Mouse (Mus musculus): ENCODE data around the gene Klra2. TPM values are rescaled to one million over a fixed set of nuclear protein-coding genes. Genes with fewer than 3 reads are reported as not detected.
A peak's percentile ranks its signal among the peaks of the same experiment; 100 is the strongest.
"Not testable (repeated sequence)": the region's sequence is repeated elsewhere in the genome, so short reads cannot be mapped to it uniquely, and the experiment has no call there.

The Klra2 gene
- 1 to 10 TPM in 1 of 4 experiments, under 1 TPM in 3; 0.55 to 1.1 (median 0.72) TPM for total RNA-seq (2022)

GRCm38 (mm10) chr6:131247206-131247605 lies at the start of gene Klra2:
TSS of gene Klra2 (minus strand) at chr6:131247362.
- no peak for DNase-seq (ENCODE audit: low spot score in 2 of 2)

DNA sequence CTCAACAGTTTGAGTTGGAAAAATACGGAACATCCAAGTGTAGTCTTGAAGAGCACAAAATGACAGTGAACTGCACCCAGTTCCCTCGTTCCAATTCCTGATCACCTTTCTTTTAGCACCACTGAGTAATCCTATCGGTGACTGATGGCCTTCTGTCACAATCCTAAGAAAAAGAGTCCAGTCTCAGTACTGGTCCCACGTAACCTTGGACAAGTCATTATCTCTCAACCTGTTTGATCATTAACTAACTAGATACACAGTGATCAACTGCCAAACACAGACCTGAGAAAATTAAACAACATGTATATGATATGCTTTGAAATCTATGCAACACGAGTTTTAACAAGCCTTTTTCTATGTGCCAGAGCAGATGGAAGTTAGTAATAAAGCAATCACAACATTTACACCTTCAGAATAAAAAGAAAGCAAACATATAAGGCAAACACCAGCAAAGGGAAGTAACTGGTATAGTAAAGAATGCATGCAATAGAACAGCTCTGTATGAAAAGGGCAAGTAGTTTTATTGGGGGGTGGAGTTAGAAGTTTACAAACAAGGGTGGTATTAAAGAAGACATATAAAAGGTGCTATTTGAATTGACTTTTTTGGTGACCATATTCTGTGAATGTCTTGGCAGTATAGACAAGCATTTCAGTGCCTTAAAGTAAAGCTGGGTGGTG lies 47.4 kb upstream of the Klra2 start:
- DNase-seq (ENCODE audit: low spot score in 2 of 2): no peak

GRCm38 (mm10) chr6:131293916-131294315 lies 46.8 kb upstream of the Klra2 start:
- DNase-seq (ENCODE audit: low spot score in 2 of 2): no peak

- peak; percentile 60 to 83 for DNase-seq (ENCODE audit: low spot score in 2 of 2)
These were observed 46.0 kb upstream of the Klra2 start, which contains the start of gene Magohb for GRCm38 (mm10) chr6:131292991-131293788. TSS of gene Magohb (minus strand) at chr6:131293244.

DNA sequence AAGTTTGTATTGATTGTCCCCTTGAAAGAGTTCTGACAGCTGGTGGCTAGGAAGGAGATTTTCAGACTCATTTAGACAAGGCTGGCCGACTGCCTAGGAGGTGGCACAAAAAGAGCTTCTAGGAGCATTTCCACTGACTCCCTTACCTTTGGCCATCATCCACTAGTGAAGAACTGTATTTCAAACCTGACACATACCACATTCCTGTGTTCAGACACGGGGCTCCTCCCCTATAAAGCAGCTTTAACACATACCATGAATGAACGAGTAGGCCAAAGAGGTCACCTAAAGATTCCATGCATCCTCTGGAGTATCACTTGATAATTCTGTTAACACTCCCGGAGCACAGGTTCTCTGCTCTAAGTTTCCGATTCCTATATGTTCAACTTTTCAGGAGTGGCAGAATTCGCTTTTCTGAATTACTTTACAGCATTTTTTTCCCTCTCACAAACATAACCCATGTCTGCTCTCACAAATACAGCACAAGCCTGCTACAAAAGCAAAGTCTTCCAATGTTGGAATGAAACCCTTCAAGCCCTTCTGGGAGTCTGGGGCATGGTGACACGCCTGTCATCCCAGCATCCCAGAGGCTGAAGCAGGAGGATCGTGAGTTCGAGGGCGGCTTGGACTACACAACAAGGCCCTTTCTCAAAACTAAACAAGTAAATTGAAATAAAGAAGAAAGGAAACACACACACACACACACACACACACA lies 45.3 kb upstream of the Klra2 start:
- no peak for DNase-seq (ENCODE audit: low spot score in 2 of 2)

- no peak for DNase-seq (ENCODE audit: low spot score in 2 of 2)
These were observed 43.3 kb upstream of the Klra2 start for GRCm38 (mm10) chr6:131290430-131290829.

DNA sequence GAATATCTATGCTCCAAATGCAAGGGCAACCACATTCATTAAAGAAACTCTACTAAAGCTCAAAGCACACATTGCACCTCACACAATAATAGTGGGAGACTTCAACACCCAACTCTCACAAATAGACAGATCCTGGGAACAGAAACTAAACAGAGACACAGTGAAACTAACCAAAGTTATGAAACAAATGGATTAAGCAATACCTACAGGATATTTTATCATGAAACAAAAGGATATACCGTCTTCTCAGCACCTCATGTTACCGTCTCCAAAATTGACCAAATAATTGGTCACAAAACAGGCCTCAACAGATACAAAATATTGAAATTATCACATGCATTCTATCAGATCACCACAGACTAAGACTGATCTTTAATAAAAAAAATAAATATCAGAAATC lies 31.0 kb upstream of the Klra2 start:
- DNase-seq (ENCODE audit: low spot score in 2 of 2): not testable (repeated sequence)

GRCm38 (mm10) chr6:131276659-131277058 lies 29.5 kb upstream of the Klra2 start:
- no peak for DNase-seq (ENCODE audit: low spot score in 2 of 2)

DNA sequence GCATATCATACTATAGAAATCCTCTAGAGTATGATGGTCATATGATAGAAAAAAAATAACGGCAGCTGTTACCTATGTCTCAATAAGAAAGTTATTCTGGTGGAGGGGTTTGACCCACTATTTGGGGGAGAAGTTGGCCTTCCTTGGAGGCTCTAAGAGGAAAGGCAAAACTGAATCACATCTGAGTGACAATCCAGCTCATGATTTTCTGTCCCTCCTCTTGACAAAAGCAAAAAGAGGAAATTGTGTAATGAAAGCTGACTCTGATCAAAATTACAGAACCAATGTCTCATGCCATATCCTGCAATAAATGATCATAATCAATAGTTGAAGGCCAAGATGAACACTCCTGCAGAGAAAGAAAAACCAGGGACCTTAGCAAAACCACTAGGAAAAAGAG lies 25.1 kb upstream of the Klra2 start:
- no peak for DNase-seq (ENCODE audit: low spot score in 2 of 2)

DNA sequence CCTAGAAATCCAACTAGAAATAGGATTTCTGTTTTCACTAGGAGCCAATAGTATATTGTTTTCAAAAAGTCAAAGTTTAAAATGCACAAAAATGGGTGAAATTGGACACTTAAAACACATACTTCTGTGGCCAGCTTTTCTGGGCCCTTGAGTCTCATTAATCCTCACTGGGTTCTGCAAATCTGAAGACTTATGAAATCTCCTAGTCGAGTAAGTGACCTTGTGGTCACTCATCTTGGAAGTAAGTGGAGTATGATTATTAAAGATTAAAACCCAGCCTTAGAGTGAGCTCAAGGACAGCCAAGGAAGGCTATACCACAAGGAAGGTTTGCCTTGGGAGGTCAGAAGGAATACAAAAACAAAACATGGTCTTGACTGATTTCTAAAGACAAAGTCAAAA lies 23.1 kb upstream of the Klra2 start:
- DNase-seq (ENCODE audit: low spot score in 2 of 2): no peak

GRCm38 (mm10) chr6:131269599-131269998 lies 22.4 kb upstream of the Klra2 start:
- no peak for DNase-seq (ENCODE audit: low spot score in 2 of 2)

DNA sequence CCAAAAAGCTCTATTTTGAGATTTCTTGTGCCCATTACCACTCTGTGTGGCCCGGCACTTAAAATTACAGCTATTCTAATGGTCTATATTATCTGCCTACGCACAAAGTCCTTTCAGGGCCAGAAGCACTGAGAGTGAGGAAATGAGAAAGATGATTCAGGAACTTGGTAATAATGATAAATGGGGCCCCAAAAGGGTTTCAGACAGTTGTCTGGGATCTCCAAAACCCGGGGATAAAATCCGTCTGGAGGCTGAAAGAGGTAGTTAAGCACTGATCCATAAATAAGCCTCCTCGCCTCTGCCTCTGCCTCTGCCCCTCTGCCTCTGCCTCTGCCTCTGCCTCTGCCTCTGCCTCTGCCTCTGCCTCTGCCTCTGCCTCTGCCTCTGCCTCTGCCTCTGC lies 17.0 kb upstream of the Klra2 start:
- DNase-seq (ENCODE audit: low spot score in 2 of 2): no peak

GRCm38 (mm10) chr6:131262778-131263177 lies 15.6 kb upstream of the Klra2 start:
- DNase-seq (ENCODE audit: low spot score in 2 of 2): no peak

DNA sequence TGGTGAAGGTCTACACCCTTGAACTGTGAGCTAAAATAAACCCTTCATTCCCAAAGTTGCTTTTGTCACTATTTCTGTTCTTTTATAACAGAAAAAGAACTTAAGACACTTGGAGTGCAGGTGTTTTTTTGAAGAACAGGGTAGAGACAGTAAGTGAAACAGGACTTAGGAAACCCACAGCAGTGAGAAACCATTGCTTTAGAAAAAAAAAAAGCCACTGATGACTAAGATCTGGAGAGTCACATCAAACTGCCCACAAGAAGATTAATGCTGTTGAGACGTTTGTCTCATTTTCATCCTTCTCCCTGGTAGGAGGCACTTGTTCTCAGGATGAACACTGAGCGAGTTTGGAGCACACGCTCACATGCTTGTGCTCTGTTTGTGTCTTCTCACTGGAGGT lies 14.8 kb upstream of the Klra2 start:
- no peak for DNase-seq (ENCODE audit: low spot score in 2 of 2)

DNA sequence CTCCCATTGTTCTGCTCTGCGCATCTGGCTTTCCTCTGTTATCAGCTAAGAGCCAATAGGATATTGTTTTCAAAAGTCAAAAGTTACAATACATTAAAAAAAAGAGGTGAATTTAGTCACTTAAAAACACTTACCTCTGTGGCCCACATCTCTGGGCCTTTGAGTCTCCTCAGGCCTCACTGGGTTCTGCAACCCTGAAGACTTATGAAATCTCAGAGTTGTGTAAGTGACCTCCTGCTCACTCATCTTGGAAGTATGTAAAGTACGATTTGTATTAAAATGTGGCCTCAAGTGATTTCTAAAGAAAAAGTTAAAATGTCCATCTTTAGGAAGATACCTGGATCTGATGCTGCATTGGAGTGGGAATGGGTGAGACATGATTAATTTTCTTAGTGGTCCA lies 2.1 kb downstream of the Klra2 start:
- DNase-seq (ENCODE audit: low spot score in 2 of 2): no peak

Other genes starting within 250 kb of the Klra2 start
- gene Magohb, start 45.9 kb upstream of the Klra2 start, total RNA-seq (2022): 10 to 100 TPM in 3 of 4 experiments, 1 to 10 TPM in 1; 8.9 to 13.8 (median 11.5) TPM
- gene Styk1, start 106.2 kb upstream of the Klra2 start, total RNA-seq (2022): under 1 TPM; 0.21 to 0.45 (median 0.36) TPM
- gene Ybx3, start 141.1 kb upstream of the Klra2 start, total RNA-seq (2022): 10 to 100 TPM; 40.4 to 46.0 (median 43.7) TPM
- gene 5430401F13Rik, start 239.0 kb upstream of the Klra2 start, total RNA-seq (2022): not detected
- gene Gm6619, start 239.0 kb upstream of the Klra2 start, total RNA-seq (2022): not detected